Mouse (Mus musculus): ENCODE measurements around the gene Ccl22.

DNA sequence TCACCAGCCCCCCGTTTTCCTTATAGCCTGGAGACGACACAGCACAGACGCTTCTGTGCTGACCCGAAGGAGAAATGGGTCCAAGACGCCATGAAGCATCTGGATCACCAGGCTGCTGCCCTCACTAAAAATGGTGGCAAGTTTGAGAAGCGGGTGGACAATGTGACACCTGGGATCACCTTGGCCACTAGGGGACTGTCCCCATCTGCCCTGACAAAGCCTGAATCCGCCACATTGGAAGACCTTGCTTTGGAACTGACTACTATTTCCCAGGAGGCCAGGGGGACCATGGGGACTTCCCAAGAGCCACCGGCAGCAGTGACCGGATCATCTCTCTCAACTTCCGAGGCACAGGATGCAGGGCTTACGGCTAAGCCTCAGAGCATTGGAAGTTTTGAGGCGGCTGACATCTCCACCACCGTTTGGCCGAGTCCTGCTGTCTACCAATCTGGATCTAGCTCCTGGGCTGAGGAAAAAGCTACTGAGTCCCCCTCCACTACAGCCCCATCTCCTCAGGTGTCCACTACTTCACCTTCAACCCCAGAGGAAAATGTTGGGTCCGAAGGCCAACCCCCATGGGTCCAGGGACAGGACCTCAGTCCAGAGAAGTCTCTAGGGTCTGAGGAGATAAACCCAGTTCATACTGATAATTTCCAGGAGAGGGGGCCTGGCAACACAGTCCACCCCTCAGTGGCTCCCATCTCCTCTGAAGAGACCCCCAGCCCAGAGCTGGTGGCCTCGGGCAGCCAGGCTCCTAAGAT, 34.3 kb downstream of the Ccl22 start:
- TF ChIP-seq POLR2A (IDR thresholded peaks at IDR 0.05; ENCODE audit: borderline replicate concordance, control insufficient read depth, low read depth, low read length) (no peak), CTCF (IDR thresholded peaks at IDR 0.05; ENCODE audit: control insufficient read depth, insufficient read depth, low read length) (no peak)
